Mouse (Mus musculus) embryo, embryonic 11.5 days (tissue): ENCODE data around the gene Scgb1a1.
"Not testable (repeated sequence)": the region's sequence is repeated elsewhere in the genome, so short reads cannot be mapped to it uniquely, and the experiment has no call there.

Source experiments
- DNase-seq: peaks from one replicate; pipeline ENCODE4 v3.0.0-alpha.2; 2012; ENCODE audit warnings: low read depth, low spot score

Scgb1a1 gene

GRCm38 (mm10) chr19:9087821-9088220, at the start of gene Scgb1a1:
TSS of gene Scgb1a1 (minus strand) at chr19:9087958.
- no peak for DNase-seq

DNA sequence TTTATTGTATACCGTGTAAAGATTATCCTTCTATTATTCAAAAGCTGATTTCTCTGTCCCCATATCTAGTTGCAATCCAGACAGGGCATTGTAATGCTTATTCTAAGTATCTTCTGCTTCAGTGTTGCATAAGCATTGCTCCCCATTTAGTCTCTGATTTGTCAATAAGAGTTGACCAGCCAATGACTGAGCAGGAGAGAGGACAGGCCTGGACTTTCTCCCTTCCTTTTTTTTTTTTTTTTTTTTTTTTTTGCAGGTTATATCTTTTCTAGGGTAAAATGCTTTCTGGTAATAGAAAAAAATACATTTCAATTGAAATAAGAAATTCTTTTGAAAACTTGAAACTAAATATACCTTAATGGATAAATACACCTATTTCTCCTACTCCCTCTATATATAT, 49.4 kb upstream of the Scgb1a1 start:
- no peak for DNase-seq

GRCm38 (mm10) chr19:9135512-9136331, 48.0 kb upstream of the Scgb1a1 start, which contains the start of gene Asrgl1:
TSS of gene Asrgl1 (minus strand) at chr19:9135636.
- peak; percentile 85 for DNase-seq

- no peak for DNase-seq
Observed at GRCm38 (mm10) chr19:9134746-9135511, 47.2 kb upstream of the Scgb1a1 start.

- DNase-seq = no peak
Observed at GRCm38 (mm10) chr19:9129996-9130395, 42.2 kb upstream of the Scgb1a1 start.

DNA sequence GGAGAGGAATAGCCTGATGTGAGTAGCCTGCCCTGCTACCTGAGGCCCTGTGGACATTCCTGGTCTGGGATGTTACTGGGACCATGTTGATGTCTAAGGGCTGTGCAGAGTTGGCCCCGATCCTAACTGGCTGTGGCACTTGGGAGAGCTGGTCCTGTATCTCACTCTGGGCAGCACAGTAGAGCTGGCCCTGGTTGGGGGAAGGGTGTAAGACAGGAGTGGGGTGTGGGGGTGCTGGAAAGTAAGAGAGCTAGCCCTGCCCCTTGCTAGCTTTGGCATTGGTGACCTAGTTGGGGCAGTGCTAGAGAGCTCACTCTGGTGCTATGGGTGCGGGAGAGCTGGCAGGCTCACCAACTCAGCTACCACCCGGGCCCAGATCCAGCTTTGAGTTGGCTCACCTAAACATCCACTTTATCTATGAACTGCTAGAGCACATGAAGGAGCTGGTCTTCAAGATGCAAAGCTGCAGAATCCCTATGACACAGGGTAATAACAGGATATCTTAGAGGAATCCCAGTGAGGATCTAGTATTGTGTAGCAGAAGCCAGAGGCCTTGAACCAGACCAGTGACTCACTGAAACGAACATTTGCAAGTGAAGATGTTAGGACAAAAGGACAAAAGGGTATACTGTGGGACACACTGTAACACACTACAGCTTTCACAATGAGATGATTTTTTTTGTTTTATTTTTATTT, 40.9 kb upstream of the Scgb1a1 start:
- no peak for DNase-seq

DNA sequence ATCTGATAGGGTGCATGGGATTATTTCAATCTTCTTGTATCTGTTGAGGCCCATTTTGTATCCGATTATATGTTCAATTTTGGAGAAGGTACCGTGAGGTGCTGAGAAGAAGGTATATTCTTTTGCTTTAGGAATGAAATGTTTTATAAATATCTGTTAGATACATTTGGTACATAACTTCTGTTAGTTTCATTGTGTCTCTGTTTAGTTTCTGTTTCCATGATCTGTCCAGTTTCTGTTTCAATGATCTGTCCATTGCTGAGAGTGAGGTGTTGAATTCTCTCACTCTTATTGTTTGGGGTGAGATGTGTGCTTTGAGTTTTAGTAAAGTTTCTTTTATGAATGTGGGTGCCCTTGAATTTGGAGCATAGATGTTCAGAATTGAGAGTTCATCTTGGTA, 36.2 kb upstream of the Scgb1a1 start:
- DNase-seq = not testable (repeated sequence)

DNA sequence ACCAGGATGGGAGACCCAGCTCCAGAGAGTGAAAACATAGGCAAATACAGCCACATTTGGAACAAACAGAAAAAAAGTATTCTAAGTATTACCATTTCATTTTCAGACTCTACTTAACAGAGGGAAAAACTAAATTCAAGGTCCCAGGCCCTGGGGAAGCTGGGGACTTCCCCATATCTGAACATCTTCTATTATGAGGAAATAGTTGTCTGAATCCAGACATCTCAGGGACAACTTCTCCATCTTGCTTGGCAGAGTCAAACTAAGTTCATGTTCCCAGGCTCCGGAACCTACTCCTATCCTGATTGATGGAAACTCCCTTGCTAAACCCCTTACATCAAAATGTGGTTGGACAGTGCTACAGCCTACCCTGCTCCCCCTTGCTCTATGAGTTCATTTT, 34.6 kb upstream of the Scgb1a1 start:
- no peak for DNase-seq

GRCm38 (mm10) chr19:9119655-9120425, 32.1 kb upstream of the Scgb1a1 start:
- no peak for DNase-seq

- no peak for DNase-seq
Observed at GRCm38 (mm10) chr19:9117275-9117674, 29.5 kb upstream of the Scgb1a1 start.

DNA sequence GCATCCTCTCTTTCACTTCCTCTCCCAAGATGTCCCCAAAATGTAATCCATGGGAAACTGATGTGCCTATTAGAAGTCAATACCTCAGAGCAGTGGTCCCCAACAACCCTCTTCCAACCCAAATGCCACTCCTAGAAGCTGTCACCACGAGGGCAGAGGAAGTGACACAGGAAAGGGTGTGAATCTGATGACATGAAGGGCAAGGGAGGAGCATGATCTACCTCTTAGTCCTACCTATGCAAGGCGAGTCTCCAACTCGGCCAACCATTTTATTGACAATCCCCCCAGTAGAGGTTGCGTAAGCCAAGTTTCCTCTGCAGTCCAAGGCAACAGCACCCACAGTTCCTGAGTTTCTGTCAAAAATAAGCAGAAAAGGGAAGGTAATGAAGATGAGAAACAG, 28.5 kb upstream of the Scgb1a1 start:
- no peak for DNase-seq

- no peak for DNase-seq
Observed at GRCm38 (mm10) chr19:9112043-9112442, 24.3 kb upstream of the Scgb1a1 start.

- peak; percentile 61 for DNase-seq
Observed at GRCm38 (mm10) chr19:9110182-9110869, 22.6 kb upstream of the Scgb1a1 start.

DNA sequence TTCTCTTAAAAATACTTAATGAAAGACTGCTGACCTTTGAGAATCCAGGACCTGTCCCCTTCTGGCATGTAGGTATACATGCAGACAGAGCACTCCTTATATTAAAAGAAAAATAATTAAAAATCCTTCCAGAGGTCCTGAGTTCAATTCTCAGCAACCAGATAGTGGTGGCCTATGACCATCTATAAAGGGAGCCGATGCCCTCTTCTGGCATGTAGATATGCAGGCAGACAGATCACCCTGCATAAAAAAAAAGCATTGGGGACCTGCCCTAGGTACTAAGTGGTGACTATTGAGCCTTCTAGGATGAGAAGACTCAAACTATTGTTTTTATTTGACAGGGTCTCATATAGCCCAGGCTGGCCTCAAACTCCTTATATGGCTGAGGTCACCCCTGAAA, 20.8 kb upstream of the Scgb1a1 start:
- DNase-seq = no peak

DNA sequence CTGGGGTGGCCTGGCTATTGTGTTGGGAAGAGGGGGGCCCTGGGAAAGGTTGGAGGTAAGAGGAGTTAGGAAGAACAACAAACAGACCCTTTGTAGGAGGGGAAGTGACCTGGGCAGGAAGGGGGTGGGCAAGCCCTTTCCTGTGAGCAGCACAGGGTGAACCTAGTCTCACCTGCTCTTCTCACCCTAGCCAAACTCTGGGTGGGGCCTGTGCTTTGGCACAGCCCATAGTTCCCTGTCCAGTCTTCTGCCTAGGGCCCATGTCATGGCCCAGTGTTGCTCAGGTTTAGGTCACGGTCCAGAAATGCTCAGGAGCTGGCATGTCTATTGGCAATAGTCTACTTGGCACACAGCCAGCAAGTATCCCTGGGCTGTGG, 19.6 kb upstream of the Scgb1a1 start:
- DNase-seq = no peak

GRCm38 (mm10) chr19:9106751-9107378, 19.1 kb upstream of the Scgb1a1 start:
- DNase-seq = no peak

DNA sequence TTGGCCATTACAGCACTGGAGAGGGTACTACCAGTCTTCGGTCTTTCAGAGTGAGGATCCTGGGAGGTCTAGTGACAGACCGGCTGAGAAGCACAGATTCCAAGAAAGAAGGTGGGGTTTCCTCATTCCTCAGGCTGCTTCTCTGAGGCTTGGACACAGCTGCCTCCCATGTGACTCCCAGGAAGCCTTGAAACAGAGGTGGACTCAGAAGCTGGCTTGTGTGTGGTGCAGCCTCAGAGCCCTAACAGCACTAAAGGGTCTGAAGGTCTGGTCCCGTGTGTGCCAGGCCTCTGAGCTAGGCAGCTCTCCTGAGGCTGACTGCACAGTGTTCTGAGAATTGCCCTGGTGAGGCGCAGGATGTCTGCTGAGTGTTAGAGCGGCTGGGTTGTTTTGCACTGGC, 18.3 kb upstream of the Scgb1a1 start:
- DNase-seq = no peak

DNA sequence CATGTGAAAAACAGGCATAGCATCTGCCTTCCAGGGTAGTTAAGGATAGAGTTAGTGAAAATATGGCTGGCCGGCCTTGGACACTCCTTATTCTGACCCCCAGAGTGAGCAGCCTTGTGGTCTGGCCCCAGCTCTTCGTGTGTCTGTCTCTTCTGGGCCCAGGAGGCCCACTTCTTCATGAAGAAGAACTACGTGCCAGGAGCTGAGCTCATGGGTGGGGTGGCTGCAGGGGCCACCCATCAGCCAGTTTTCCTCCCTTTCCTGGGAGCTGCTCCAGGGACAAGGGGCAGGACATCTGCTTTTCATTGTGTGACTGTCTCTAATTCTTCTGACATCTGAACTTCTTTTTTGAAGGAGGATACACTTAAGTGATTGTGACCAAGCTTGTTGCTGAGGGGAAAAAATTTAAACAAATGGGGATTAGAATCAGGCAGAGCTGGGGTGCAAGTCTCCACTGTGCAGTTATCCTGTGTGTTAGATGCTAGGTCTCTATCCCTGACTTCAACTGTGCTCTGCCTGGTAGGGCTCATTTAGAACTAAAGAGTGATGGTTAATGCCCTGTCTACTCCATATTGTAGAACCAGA, 17.4 kb upstream of the Scgb1a1 start:
- DNase-seq = no peak

GRCm38 (mm10) chr19:9103986-9104385, 16.2 kb upstream of the Scgb1a1 start:
- DNase-seq = no peak

DNA sequence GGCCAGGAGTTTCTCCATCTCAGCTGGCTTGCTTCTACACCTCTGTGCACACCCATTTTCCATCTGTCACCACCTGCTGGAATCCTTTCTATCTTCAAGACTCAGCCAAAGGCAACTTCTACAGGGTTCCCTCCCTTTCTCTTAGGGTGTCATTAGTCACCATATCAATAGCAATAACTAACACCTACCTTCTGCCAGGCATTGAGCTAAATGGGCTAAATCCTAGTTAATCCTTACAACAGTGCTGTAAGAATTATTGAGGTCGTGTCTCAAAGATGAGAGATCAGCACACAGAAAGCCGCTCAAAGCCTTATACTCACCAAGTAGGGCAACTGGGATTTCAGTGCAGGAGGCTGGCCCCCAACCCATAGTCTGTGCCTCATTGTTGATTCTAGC, 13.3 kb upstream of the Scgb1a1 start:
- DNase-seq = no peak
